Mouse (Mus musculus) myocyte (in vitro differentiated cells): ENCODE results near the gene Ncam1.

Experiments used
- MAX ChIP-seq: IDR thresholded peaks from one replicate; pipeline ENCODE4 v1.6.1; 2011; ENCODE audit warnings: low read depth, mild to moderate bottlenecking, control low read depth
- MYOD1 ChIP-seq, 3 experiments: IDR thresholded peaks; one replicate each; pipeline ENCODE4 v1.6.1; 2011; ENCODE audit warnings: control low read depth in 2 of 3, low read depth in 2 of 3, mild to moderate bottlenecking in 2 of 3, moderate library complexity in 1 of 3; ENCODE audit not compliant: insufficient read length in 2 of 3, control insufficient read depth in 1 of 3
- MYOG ChIP-seq, 3 experiments: IDR thresholded peaks; one replicate each; pipeline ENCODE4 v1.6.1; 2011; ENCODE audit warnings: control low read depth in 2 of 3, low read depth in 2 of 3, mild to moderate bottlenecking in 2 of 3; ENCODE audit not compliant: insufficient read length in 2 of 3, control insufficient read depth in 1 of 3, insufficient read depth in 1 of 3
- POLR2A ChIP-seq: IDR thresholded peaks from one replicate; pipeline ENCODE4 v1.6.1; 2011; ENCODE audit warnings: low read depth, mild to moderate bottlenecking, control low read depth, moderate library complexity; ENCODE audit not compliant: insufficient read length
- POLR2AphosphoS2 ChIP-seq: IDR thresholded peaks from one replicate; pipeline ENCODE4 v1.6.1; 2011; ENCODE audit warnings: low read depth, control low read depth; ENCODE audit not compliant: insufficient read length
- SRF ChIP-seq: IDR thresholded peaks from one replicate; pipeline ENCODE4 v1.6.1; 2011; ENCODE audit warnings: low read depth; ENCODE audit not compliant: control insufficient read depth, insufficient read length
- USF1 ChIP-seq: IDR thresholded peaks from one replicate; pipeline ENCODE4 v1.6.1; 2011; ENCODE audit warnings: low read depth, mild to moderate bottlenecking, control low read depth, moderate library complexity

GRCm38 (mm10) chr9:49523881-49524280 lies 274.8 kb downstream of the Ncam1 start:
- no peak for TF ChIP-seq MYOD1 (IDR thresholded peaks at IDR 0.05; ENCODE audit: control insufficient read depth in 1 of 3, insufficient read length in 2 of 3, low read depth in 2 of 3)
- TF ChIP-seq USF1, result no peak
- no peak for TF ChIP-seq MAX
- TF ChIP-seq POLR2A, result no peak
- no peak for TF ChIP-seq MYOG (IDR thresholded peaks at IDR 0.05; ENCODE audit: control insufficient read depth in 1 of 3, insufficient read depth in 1 of 3, insufficient read length in 2 of 3, low read depth in 2 of 3)
- no peak for TF ChIP-seq SRF
- TF ChIP-seq POLR2AphosphoS2, result no peak
